Mouse (Mus musculus): ENCODE measurements around the gene Il4ra. TPM values are rescaled to one million over a fixed set of nuclear protein-coding genes. Genes with fewer than 3 reads are reported as not detected.
A peak's percentile ranks its signal among the peaks of the same experiment; 100 is the strongest.

The Il4ra gene
- total RNA-seq, 2 experiments from 2014 or later: 84.9 TPM

GRCm38 (mm10) chr7:125568888-125569287, 17.0 kb downstream of the Il4ra start:
- DNase-seq (ENCODE audit: low spot score in 2 of 2): no peak

- no peak for DNase-seq (ENCODE audit: low spot score in 2 of 2)
Observed at GRCm38 (mm10) chr7:125571891-125572290, 20.0 kb downstream of the Il4ra start.

DNA sequence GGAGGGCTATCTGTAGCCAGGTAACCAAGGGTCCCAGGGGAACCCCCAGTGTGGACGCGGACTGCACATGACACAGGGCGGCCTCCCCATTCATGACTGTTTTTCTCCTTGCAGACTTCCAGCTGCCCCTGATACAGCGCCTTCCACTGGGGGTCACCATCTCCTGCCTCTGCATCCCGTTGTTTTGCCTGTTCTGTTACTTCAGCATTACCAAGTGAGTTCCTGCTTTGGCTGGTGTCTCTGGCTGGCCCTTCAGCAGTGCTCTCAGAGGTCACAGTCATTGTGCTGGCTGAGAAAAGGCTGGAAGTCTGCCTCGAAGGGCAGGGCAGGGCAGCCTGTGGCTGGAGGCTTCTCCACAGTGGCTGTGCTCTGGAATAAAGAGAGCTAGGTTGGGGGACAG, 20.8 kb downstream of the Il4ra start:
- DNase-seq (ENCODE audit: low spot score in 2 of 2): no peak

- DNase-seq (ENCODE audit: low spot score in 2 of 2): no peak
Observed at GRCm38 (mm10) chr7:125573849-125574248, 21.9 kb downstream of the Il4ra start.

DNA sequence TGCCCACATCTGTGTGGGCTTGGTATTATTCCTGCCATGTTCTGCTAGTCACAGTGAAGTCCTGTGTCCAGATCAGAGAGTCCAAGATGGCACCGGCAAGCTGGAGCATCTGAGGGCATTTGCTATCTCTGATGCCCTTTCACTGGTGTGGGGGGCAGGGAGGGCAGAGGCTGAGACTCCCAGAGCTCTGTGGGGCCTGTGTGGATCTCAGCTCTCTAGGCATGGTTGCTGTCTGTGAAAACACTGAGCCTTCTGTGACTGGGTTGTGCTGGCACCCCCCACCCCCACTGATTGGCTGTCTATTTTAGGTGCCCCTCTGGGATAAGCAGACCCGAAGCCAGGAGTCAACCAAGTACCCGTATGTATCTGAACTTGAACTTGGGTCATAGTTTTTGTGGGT, 22.9 kb downstream of the Il4ra start:
- no peak for DNase-seq (ENCODE audit: low spot score in 2 of 2)

GRCm38 (mm10) chr7:125575738-125576540, 24.0 kb downstream of the Il4ra start:
- DNase-seq (ENCODE audit: low spot score in 2 of 2): no peak

GRCm38 (mm10) chr7:125576982-125577381, 25.1 kb downstream of the Il4ra start:
- DNase-seq (ENCODE audit: low spot score in 2 of 2): peak in 1 of 2 experiments; percentile 58

DNA sequence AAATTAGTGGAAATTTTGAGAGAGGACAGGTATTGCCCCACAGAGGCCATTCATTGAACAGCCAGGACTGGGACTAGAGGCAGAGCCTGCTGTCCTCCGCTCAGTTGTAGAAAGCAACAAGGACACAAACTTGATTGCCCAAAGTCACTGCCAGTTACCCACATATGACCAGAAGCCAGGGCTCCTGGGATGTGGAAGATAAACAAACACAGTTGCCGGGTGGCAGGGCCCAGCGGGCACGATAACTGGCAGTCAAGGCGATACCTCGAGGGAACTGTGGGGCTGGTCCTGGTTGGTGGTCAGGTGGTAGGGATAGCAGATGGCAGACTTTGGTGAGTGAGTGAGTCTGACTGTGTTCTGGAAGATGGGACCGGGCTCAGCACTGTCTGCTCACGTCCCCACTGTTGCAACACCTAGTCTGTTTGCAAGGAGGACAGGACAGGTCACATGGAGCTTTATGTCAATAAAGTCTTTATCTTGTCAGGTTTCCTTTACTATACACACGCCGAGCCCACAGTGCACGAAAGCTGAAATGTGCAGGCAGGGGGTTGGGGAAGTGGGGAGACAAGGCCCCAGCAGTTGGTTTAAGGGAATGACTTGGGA, 25.7 kb downstream of the Il4ra start:
- DNase-seq (ENCODE audit: low spot score in 2 of 2): no peak

DNA sequence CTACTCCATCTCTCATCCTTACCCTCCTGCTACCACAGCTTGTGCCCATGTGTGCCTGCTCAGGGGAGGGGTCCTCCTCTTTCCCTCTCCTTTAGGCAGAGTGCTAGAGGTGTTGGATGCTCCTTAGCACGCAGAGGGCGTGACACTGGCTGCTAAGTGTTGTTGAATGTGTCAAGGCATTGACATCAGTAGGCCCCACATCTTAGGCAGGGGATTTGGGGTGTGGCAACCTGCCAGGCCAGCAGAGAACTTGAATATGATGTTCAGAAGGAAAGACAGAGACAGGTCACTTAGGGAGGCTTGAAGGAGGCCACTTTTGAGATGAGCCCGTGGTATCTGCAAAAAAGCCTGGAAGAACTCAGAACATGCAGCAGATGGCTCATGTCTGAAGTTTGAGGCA, 26.2 kb downstream of the Il4ra start:
- DNase-seq (ENCODE audit: low spot score in 2 of 2): no peak

GRCm38 (mm10) chr7:125579545-125580219, 27.8 kb downstream of the Il4ra start:
- no peak for DNase-seq (ENCODE audit: low spot score in 2 of 2)

GRCm38 (mm10) chr7:125580220-125580549, 28.3 kb downstream of the Il4ra start:
- DNase-seq (ENCODE audit: low spot score in 2 of 2): no peak

GRCm38 (mm10) chr7:125580625-125581316, 28.9 kb downstream of the Il4ra start:
- DNase-seq (ENCODE audit: low spot score in 2 of 2): no peak

- DNase-seq (ENCODE audit: low spot score in 2 of 2): peak; percentile 87 to 88
Observed at GRCm38 (mm10) chr7:125581317-125581672, 29.4 kb downstream of the Il4ra start.

GRCm38 (mm10) chr7:125583325-125584004, 31.5 kb downstream of the Il4ra start:
- no peak for DNase-seq (ENCODE audit: low spot score in 2 of 2)

- DNase-seq (ENCODE audit: low spot score in 2 of 2): no peak
Observed at GRCm38 (mm10) chr7:125584005-125584369, 32.1 kb downstream of the Il4ra start.

- DNase-seq (ENCODE audit: low spot score in 2 of 2): no peak
Observed at GRCm38 (mm10) chr7:125586355-125586754, 34.4 kb downstream of the Il4ra start.

- DNase-seq (ENCODE audit: low spot score in 2 of 2): no peak
Observed at GRCm38 (mm10) chr7:125588721-125589120, 36.8 kb downstream of the Il4ra start.

GRCm38 (mm10) chr7:125589896-125590295, 38.0 kb downstream of the Il4ra start:
- DNase-seq (ENCODE audit: low spot score in 2 of 2): no peak

GRCm38 (mm10) chr7:125593831-125594230, 41.9 kb downstream of the Il4ra start:
- DNase-seq (ENCODE audit: low spot score in 2 of 2): no peak

GRCm38 (mm10) chr7:125596406-125596805, 44.5 kb downstream of the Il4ra start:
- no peak for DNase-seq (ENCODE audit: low spot score in 2 of 2)

DNA sequence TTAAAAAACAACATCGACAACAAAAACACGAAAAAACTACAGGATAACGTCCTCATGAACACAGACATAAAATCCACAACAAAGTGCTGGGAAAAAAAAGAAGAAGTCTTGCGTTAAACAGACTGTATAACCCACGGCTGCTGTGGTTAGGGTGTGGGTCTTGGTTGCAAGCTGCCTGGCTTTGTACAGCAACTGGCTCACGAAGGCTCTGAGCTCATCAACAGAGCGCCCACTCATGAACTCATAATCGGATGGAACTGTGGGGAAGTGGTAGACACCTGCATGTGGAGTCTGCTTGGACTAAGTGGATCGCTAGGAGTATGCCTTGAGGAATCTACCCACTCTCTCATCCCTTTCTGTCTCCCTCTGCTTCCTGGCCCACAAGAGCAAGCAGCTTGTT, 45.2 kb downstream of the Il4ra start:
- no peak for DNase-seq (ENCODE audit: low spot score in 2 of 2)
